Mouse (Mus musculus): ENCODE measurements around the gene Clybl. TPM values are rescaled to one million over a fixed set of nuclear protein-coding genes. Genes with fewer than 3 reads are reported as not detected.

The Clybl gene
- polyA plus RNA-seq, 1 experiment, result 40.6 TPM

DNA sequence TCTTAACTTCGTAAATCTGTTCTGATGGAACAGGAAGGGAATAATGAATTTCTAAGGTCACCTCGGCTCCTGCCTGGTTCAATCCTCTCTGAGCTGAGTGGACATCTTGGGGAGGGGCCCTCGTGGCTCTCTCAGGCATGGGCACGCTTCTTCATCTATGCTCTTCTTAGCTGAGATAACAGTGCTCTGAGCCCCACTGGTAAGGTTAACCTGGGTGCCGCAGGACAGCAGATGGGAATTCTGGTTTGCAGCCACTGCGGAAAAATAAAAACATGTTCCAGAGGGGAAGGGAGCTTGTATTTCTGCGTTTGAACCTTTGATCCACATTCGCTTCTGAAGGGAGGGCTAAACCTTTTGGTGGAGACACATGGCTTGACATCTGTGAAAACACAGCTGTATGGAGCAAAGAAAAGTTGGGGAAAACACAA lies 43.0 kb downstream of the Clybl start:
- 12% methylated on average over 8 of the region's 8 CpGs for WGBS
- TF ChIP-seq CTCF (IDR thresholded peaks at IDR 0.05; ENCODE audit: borderline replicate concordance, insufficient read depth, low read depth, low read length) (no peak), POLR2A (IDR thresholded peaks at IDR 0.05; ENCODE audit: borderline replicate concordance, insufficient read depth, low read length) (peak; percentile 15; the same call in 1 of the 2 replicates)
- peak overlapping the region; percentile 99 for H3K27ac ChIP-seq (ENCODE audit: insufficient read depth, low read length)

GRCm38 (mm10) chr14:122225479-122226132 lies 44.1 kb downstream of the Clybl start:
- H3K27ac ChIP-seq (ENCODE audit: insufficient read depth, low read length), result peak overlapping the region; percentile 99
- H3K27me3 ChIP-seq (ENCODE audit: control insufficient read depth, insufficient read depth, low read length), result no peaks in the 10 kb centered on the region
- WGBS, result 25% methylated on average over 7 of the region's 7 CpGs
- no peak overlapping the region for H3K4me3 ChIP-seq (replicated peaks; ENCODE audit: insufficient read depth, low read depth, low read length)
- TF ChIP-seq CTCF (IDR thresholded peaks at IDR 0.05; ENCODE audit: borderline replicate concordance, insufficient read depth, low read depth, low read length) (no peak), POLR2A (IDR thresholded peaks at IDR 0.05; ENCODE audit: borderline replicate concordance, insufficient read depth, low read length) (no peak)
- H3K4me1 ChIP-seq (ENCODE audit: control insufficient read depth, insufficient read depth, low read length), result peaks cover 20% of the 10 kb centered on the region; the same call in 1 of the 2 replicates
- DNase-seq, result peak; percentile 46 to 62

More for the DNA sequence above, 43.0 kb downstream of the Clybl start:
- Histone ChIP-seq H3K27me3 (ENCODE audit: control insufficient read depth, insufficient read depth, low read length) (no peaks in the 10 kb centered on the region), H3K4me1 (ENCODE audit: control insufficient read depth, insufficient read depth, low read length) (peaks cover 20% of the 10 kb centered on the region; the same call in 1 of the 2 replicates), H3K4me3 (replicated peaks; ENCODE audit: insufficient read depth, low read depth, low read length) (peak overlapping the region; percentile 45)
- peak; percentile 74 to 76 for DNase-seq

- Histone ChIP-seq H3K4me3 (replicated peaks; ENCODE audit: insufficient read depth, low read depth, low read length) (no peak overlapping the region), H3K27me3 (ENCODE audit: control insufficient read depth, insufficient read depth, low read length) (no peaks in the 10 kb centered on the region), H3K27ac (ENCODE audit: insufficient read depth, low read length) (peak overlapping the region; percentile 99), H3K4me1 (ENCODE audit: control insufficient read depth, insufficient read depth, low read length) (peaks cover 20% of the 10 kb centered on the region; the same call in 1 of the 2 replicates)
- peak in 1 of 2 experiments; percentile 59 for DNase-seq
- TF ChIP-seq POLR2A (IDR thresholded peaks at IDR 0.05; ENCODE audit: borderline replicate concordance, insufficient read depth, low read length), result no peak
- peak; percentile 29; the same call in 1 of the 2 replicates for TF ChIP-seq CTCF (IDR thresholded peaks at IDR 0.05; ENCODE audit: borderline replicate concordance, insufficient read depth, low read depth, low read length)
- WGBS, result 21% methylated on average over 2 of the region's 2 CpGs
Observed at GRCm38 (mm10) chr14:122226133-122226515, 44.6 kb downstream of the Clybl start.

DNA sequence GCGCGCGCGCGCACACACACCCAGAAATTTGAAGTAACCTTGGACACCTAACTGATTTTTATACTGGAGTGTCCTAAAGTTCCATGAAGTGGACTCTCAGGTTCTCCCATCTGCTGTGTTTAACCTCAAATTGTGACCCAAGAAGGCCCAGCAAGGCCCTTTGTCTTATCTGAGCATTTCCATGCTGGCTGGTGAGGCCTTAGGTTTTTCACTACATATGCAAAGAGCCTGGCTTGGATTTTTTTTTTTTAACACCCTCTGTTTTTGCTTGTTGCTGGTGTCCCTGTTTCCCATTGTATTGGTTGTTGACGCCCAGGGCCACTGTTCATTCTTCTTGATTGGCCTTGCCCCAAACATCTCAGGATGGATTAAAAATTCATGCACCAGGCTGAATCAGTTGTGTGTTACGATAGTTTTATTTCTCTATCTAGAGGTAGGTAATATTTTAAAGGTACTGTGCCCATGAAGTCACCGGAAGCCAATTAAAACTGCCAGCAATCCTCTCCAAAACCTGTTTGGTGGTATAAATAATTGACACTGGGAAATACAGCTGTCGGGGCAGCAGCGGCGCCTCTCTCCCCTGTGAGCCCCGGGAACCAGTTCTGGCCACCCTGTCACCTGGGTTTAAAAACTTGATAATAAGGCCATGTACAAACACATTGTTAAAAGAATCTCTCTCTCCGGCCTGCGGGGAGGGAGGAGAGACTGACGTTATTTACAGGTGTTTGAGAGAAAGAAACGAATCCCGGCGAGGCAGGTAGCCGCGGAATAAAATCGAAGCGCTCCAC lies 45.4 kb downstream of the Clybl start:
- peak overlapping the region; percentile 95 for H3K27ac ChIP-seq (ENCODE audit: insufficient read depth, low read length)
- peaks cover 20% of the 10 kb centered on the region; the same call in 1 of the 2 replicates for H3K4me1 ChIP-seq (ENCODE audit: control insufficient read depth, insufficient read depth, low read length)
- WGBS, result 23% methylated on average over 22 of the region's 22 CpGs
- DNase-seq, result peak; percentile 50 to 69
- TF ChIP-seq CTCF (IDR thresholded peaks at IDR 0.05; ENCODE audit: borderline replicate concordance, insufficient read depth, low read depth, low read length), result no peak
- TF ChIP-seq POLR2A (IDR thresholded peaks at IDR 0.05; ENCODE audit: borderline replicate concordance, insufficient read depth, low read length), result no peak
- H3K27me3 ChIP-seq (ENCODE audit: control insufficient read depth, insufficient read depth, low read length), result no peaks in the 10 kb centered on the region
- H3K4me3 ChIP-seq (replicated peaks; ENCODE audit: insufficient read depth, low read depth, low read length), result no peak overlapping the region

DNA sequence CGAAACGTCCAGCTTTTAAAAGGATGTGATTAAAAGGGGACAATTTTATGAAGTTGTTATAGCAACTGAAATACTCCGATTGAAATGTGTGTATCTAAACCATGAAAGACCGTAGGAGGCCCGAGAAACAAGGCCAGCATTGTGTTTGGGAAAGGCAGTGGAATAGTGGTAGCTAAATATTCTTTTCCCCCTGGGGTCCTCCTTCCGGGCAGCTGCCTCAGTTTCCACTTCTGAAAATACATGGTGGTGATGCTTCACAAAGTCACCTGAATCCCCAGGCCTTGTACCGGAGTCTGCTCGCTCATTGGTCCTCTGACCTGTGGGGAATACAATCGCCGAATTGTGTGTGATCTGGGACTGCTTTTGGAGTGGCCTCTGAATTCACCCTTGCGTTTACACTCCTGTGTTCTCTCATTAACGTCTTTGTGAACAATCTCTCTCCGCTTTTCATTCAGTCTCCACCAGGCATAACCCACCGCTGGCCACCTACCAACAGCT lies 46.0 kb downstream of the Clybl start:
- Histone ChIP-seq H3K4me1 (ENCODE audit: control insufficient read depth, insufficient read depth, low read length) (peaks cover 20% of the 10 kb centered on the region; the same call in 1 of the 2 replicates), H3K27ac (ENCODE audit: insufficient read depth, low read length) (peak overlapping the region; percentile 95), H3K4me3 (replicated peaks; ENCODE audit: insufficient read depth, low read depth, low read length) (peak overlapping the region; percentile 36), H3K27me3 (ENCODE audit: control insufficient read depth, insufficient read depth, low read length) (no peaks in the 10 kb centered on the region)
- 9% methylated on average over 14 of the region's 14 CpGs for WGBS
- DNase-seq, result peak; percentile 63 to 74
- TF ChIP-seq CTCF (IDR thresholded peaks at IDR 0.05; ENCODE audit: borderline replicate concordance, insufficient read depth, low read depth, low read length) (no peak), POLR2A (IDR thresholded peaks at IDR 0.05; ENCODE audit: borderline replicate concordance, insufficient read depth, low read length) (no peak)

DNA sequence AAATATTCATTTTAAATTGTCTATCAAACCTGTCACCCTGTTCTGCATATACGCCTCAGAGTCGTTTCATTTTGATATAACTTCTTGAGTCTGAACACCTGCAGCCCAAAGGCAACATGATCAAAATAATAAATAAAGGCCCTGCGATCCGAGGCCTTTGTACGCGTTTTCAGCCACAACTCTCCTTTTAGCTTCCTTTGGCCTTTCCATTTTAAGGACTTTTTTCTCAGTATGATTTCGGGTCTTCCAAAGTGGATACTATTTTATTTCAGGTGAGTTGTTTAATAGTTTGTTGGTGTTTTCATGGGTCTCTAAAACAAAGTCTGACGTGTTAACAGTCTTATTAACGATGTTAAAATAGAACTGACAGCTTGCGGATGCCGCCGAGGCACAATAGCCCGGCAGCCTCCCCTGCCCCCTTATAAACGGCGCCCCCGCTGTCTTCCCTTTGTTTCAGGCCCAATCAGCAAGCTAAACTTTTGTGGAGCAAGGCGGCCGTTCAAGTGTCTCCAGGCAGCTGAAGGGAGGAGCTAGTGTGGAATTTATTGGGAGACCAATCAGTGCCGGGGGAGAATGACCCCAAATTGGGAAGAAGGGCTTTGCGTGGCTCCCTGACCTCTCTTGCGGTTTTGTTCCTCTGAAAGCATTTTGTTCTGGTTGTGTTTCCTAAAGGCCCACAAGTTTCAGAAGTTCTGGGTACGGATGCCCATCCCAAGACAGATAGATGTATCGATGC lies 47.5 kb downstream of the Clybl start:
- Histone ChIP-seq H3K4me3 (replicated peaks; ENCODE audit: insufficient read depth, low read depth, low read length) (peak overlapping the region; percentile 23), H3K4me1 (ENCODE audit: control insufficient read depth, insufficient read depth, low read length) (peaks cover 26% of the 10 kb centered on the region), H3K27ac (ENCODE audit: insufficient read depth, low read length) (peak overlapping the region; percentile 89), H3K27me3 (ENCODE audit: control insufficient read depth, insufficient read depth, low read length) (no peaks in the 10 kb centered on the region)
- TF ChIP-seq POLR2A (IDR thresholded peaks at IDR 0.05; ENCODE audit: borderline replicate concordance, insufficient read depth, low read length) (peak; percentile 49; the same call in 1 of the 2 replicates), CTCF (IDR thresholded peaks at IDR 0.05; ENCODE audit: borderline replicate concordance, insufficient read depth, low read depth, low read length) (no peak)
- DNase-seq, result peak; percentile 78
- WGBS, result 11% methylated on average over 23 of the region's 23 CpGs

- TF ChIP-seq CTCF (IDR thresholded peaks at IDR 0.05; ENCODE audit: borderline replicate concordance, insufficient read depth, low read depth, low read length) (no peak), POLR2A (IDR thresholded peaks at IDR 0.05; ENCODE audit: borderline replicate concordance, insufficient read depth, low read length) (no peak)
- no peaks in the 10 kb centered on the region for H3K27me3 ChIP-seq (ENCODE audit: control insufficient read depth, insufficient read depth, low read length)
- H3K27ac ChIP-seq (ENCODE audit: insufficient read depth, low read length), result peak overlapping the region; percentile 90
- no peak overlapping the region for H3K4me3 ChIP-seq (replicated peaks; ENCODE audit: insufficient read depth, low read depth, low read length)
- WGBS, result 17% methylated on average over 5 of the region's 5 CpGs
- DNase-seq, result no peak
- peaks cover 24% of the 10 kb centered on the region for H3K4me1 ChIP-seq (ENCODE audit: control insufficient read depth, insufficient read depth, low read length)
Observed at GRCm38 (mm10) chr14:122229988-122230387, 48.5 kb downstream of the Clybl start.

Measured in cerebellum, adult 2 months (tissue).